Mouse (Mus musculus) megakaryocyte, adult 5-6 weeks (primary cell): Measurements from ENCODE around the gene Tirap. TPM values are rescaled to one million over a fixed set of nuclear protein-coding genes. Genes with fewer than 3 reads are reported as not detected.
A peak's percentile ranks its signal among the peaks of the same experiment; 100 is the strongest.

ENCODE experiments used
- ATAC-seq: 2 replicates; pipeline ENCODE4 v1.8.0; 2016; ENCODE audit warnings: mild to moderate bottlenecking, inconsistent platforms; ENCODE audit not compliant: poor library complexity, severe bottlenecking
- total RNA-seq, 2 experiments: library from RNA; stranded (forward) in 1 of 2; stranded (reverse) in 1 of 2; fragments of 153-499, 151-499 nt in 1 of 2; fragments of 221-1000, 200-1000 nt in 1 of 2; gene quantifications; 2 replicates each; pipeline versions ENCODE4 v1.2.3 to v1.2.4; 2015 to 2017

Tirap gene
- total RNA-seq, 2 experiments from 2014 or later, result 11.1 to 17.5 TPM

GRCm38 (mm10) chr9:35192983-35193542, 7.0 kb downstream of the Tirap start:
- no peak for ATAC-seq

- ATAC-seq, result no peak
Measured at GRCm38 (mm10) chr9:35188700-35189099, 11.4 kb downstream of the Tirap start.

GRCm38 (mm10) chr9:35187351-35187903, 12.7 kb downstream of the Tirap start:
- no peak for ATAC-seq

- no peak for ATAC-seq
Measured at GRCm38 (mm10) chr9:35186430-35186829, 13.7 kb downstream of the Tirap start.

- peak; percentile 81 for ATAC-seq
Measured at GRCm38 (mm10) chr9:35183359-35183758, 16.7 kb downstream of the Tirap start.

- ATAC-seq, result 0 out of 2 replicates have a peak, but pooled peaks have one; percentile 24
Measured at GRCm38 (mm10) chr9:35182832-35183231, 17.3 kb downstream of the Tirap start.

GRCm38 (mm10) chr9:35176124-35176659, 23.9 kb downstream of the Tirap start:
- ATAC-seq, result peak; percentile 30

- peak; percentile 100 for ATAC-seq
Measured at GRCm38 (mm10) chr9:35175251-35176123, 24.6 kb downstream of the Tirap start, which contains the start of gene Dcps. TSS of gene Dcps (minus strand) at chr9:35176061.

- ATAC-seq, result no peak
Measured at GRCm38 (mm10) chr9:35173331-35173730, 26.8 kb downstream of the Tirap start.

GRCm38 (mm10) chr9:35170071-35170470, 30.0 kb downstream of the Tirap start:
- ATAC-seq, result peak; percentile 53; the same call in 1 of the 2 replicates

- no peak for ATAC-seq
Measured at GRCm38 (mm10) chr9:35166798-35167635, 33.1 kb downstream of the Tirap start.

- peak; percentile 83 for ATAC-seq
Measured at GRCm38 (mm10) chr9:35166144-35166797, 33.8 kb downstream of the Tirap start.

- ATAC-seq, result no peak
Measured at GRCm38 (mm10) chr9:35164142-35164874, 35.8 kb downstream of the Tirap start.

- no peak for ATAC-seq
Measured at GRCm38 (mm10) chr9:35163011-35163690, 36.9 kb downstream of the Tirap start.

GRCm38 (mm10) chr9:35161721-35162120, 38.4 kb downstream of the Tirap start:
- no peak for ATAC-seq

- ATAC-seq, result no peak
Measured at GRCm38 (mm10) chr9:35160662-35161061, 39.4 kb downstream of the Tirap start.

GRCm38 (mm10) chr9:35158477-35158876, 41.6 kb downstream of the Tirap start:
- ATAC-seq, result no peak

- ATAC-seq, result no peak
Measured at GRCm38 (mm10) chr9:35156862-35157261, 43.2 kb downstream of the Tirap start.
